Mouse (Mus musculus) layer of hippocampus, adult 2 months (tissue): ENCODE measurements at regions not wholly inside any gene's neighbourhood (a gene's known extent, or its start where the extent isn't known, plus 50 kb on each side); places are given as distances from the start of the nearest gene placed in this dataset.

Experiments
- DNase-seq, 2 experiments: peaks; one replicate each; pipeline ENCODE4 v3.0.0; 2022; ENCODE audit warnings: low spot score in 2 of 2
- H3K27ac ChIP-seq: fragments of 200-600 bp; 2 replicates; pipeline ENCODE4 v1.8.1; 2022
- H3K4me3 ChIP-seq: fragments of 200-600 bp; 2 replicates; pipeline ENCODE4 v1.8.1; 2022; ENCODE audit warnings: mild to moderate bottlenecking
- CTCF ChIP-seq: fragments of 200-600 bp; conservative IDR thresholded peaks from 2 replicates; pipeline ENCODE4 v1.8.1; 2022; ENCODE audit warnings: antibody characterized with exemption, mild to moderate bottlenecking, moderate library complexity

- no peak for TF ChIP-seq CTCF
These were observed 415.2 kb upstream of the Meis1 start for GRCm38 (mm10) chr11:19433680-19434619.

GRCm38 (mm10) chr11:19438385-19438784, 419.6 kb upstream of the Meis1 start:
- H3K27ac ChIP-seq = no peak overlapping the region
- DNase-seq = no peak
- no peak for TF ChIP-seq CTCF
- no peak overlapping the region for H3K4me3 ChIP-seq

More at GRCm38 (mm10) chr11:19433680-19434619, 415.2 kb upstream of the Meis1 start:
- Histone ChIP-seq H3K4me3 (no peak overlapping the region), H3K27ac (no peak overlapping the region)
- no peak for DNase-seq

- Histone ChIP-seq H3K4me3 (no peak overlapping the region), H3K27ac (no peak overlapping the region)
- no peak for DNase-seq
- no peak for TF ChIP-seq CTCF
These were observed 423.2 kb upstream of the Meis1 start for GRCm38 (mm10) chr11:19441936-19442335.

GRCm38 (mm10) chr11:19455391-19456290, 436.9 kb upstream of the Meis1 start:
- H3K27ac ChIP-seq = no peak overlapping the region
- no peak for DNase-seq
- no peak overlapping the region for H3K4me3 ChIP-seq
- no peak for TF ChIP-seq CTCF

GRCm38 (mm10) chr11:19456577-19456976, 437.8 kb upstream of the Meis1 start:
- H3K27ac ChIP-seq = no peak overlapping the region
- no peak for DNase-seq
- TF ChIP-seq CTCF = no peak
- no peak overlapping the region for H3K4me3 ChIP-seq

- no peak for TF ChIP-seq CTCF
- Histone ChIP-seq H3K4me3 (no peak overlapping the region), H3K27ac (no peak overlapping the region)
- DNase-seq = no peak
These were observed 445.1 kb upstream of the Meis1 start for GRCm38 (mm10) chr11:19463730-19464358.

GRCm38 (mm10) chr11:19468373-19468772, 449.6 kb upstream of the Meis1 start:
- TF ChIP-seq CTCF = no peak

GRCm38 (mm10) chr11:19468803-19469202, 450.0 kb upstream of the Meis1 start:
- no peak for DNase-seq
- H3K4me3 ChIP-seq = no peak overlapping the region
- TF ChIP-seq CTCF = no peak
- no peak overlapping the region for H3K27ac ChIP-seq

More at GRCm38 (mm10) chr11:19468373-19468772, 449.6 kb upstream of the Meis1 start:
- DNase-seq = no peak
- H3K4me3 ChIP-seq = no peak overlapping the region
- H3K27ac ChIP-seq = no peak overlapping the region

- H3K27ac ChIP-seq = no peak overlapping the region
- no peak for TF ChIP-seq CTCF
- H3K4me3 ChIP-seq = no peak overlapping the region
- no peak for DNase-seq
These were observed 452.0 kb upstream of the Meis1 start for GRCm38 (mm10) chr11:19470648-19471341.

GRCm38 (mm10) chr11:19475068-19475786, 448.9 kb upstream of the Spred2 start:
- no peak for TF ChIP-seq CTCF
- no peak for DNase-seq
- H3K27ac ChIP-seq = no peak overlapping the region
- H3K4me3 ChIP-seq = no peak overlapping the region

- TF ChIP-seq CTCF = no peak
These were observed 431.0 kb upstream of the Spred2 start for GRCm38 (mm10) chr11:19493089-19493756.

More at GRCm38 (mm10) chr11:19493089-19493756, 431.0 kb upstream of the Spred2 start:
- Histone ChIP-seq H3K4me3 (no peak overlapping the region), H3K27ac (no peak overlapping the region)
- DNase-seq = no peak
